Comparison of ENCODE assay signal across 10 mouse cellular contexts in the genomic region with DNA sequence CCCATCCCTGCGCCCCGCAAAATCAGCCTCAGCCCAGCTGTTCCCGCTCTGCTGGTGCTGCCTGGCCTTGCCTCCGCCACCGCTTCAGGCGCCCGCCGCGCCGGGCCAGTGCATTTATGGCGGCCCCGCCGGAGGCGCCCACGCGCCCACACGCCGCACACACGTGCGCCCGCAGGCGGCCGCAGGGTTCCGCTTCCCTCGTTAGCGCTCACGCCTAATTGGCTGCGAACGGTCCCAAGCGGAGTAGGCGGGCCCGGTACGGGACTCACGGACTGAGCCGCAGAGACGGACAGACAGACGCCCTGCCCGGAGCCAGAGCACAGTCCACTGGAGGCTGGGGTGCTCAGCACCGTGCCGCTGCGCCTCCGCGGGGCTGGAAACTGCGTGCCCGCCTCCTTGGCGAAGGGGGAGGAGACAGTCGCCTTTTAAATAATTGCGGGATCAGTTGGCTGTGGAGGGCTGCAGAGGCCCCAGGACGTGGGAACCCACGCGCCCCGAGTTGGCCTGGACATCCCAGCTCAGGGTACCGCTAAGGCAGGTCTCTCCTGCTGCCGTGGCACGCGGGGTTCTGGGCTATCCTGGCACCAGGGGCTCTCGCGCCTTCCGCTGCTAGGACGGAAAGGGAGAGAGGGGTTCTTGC. TPM values are rescaled to one million over a fixed set of nuclear protein-coding genes. Genes with fewer than 3 reads are reported as not detected.
DNase-seq lines count a peak whose midpoint lies in the region; ATAC-seq and TF ChIP-seq lines count a peak whose summit lies in the region.
"Had no signal": no experiment of that assay in that cellular context is flagged by ENCODE, and none has a peak within 500 bp of the region (broad histone marks: within the 10 kb centered on the region; RNA-seq: fewer than 3 reads in every experiment).

No protein-coding gene starts in this region.

- no peak overlapping the region for H3K9ac ChIP-seq in heart, embryonic 14.5 days (ENCODE audit: low read length)
- H3K9ac ChIP-seq in hindbrain, embryonic 13.5 days = peak overlapping the region; percentile 61
- H3K9ac ChIP-seq in midbrain, embryonic 16.5 days (ENCODE audit: low read depth, low read length) = no peak overlapping the region

- H3K9me3 ChIP-seq in heart, embryonic 14.5 days (ENCODE audit: control insufficient read depth, low read length) = no peaks in the 10 kb centered on the region
- no peaks in the 10 kb centered on the region for H3K9me3 ChIP-seq in hindbrain, embryonic 13.5 days
- H3K9me3 ChIP-seq in midbrain, embryonic 16.5 days (replicated peaks; ENCODE audit: control insufficient read depth, low read length, poor library complexity, severe bottlenecking) = no peaks in the 10 kb centered on the region

- peaks cover 11 to 39% of the 10 kb centered on the region in 2 experiments for H3K4me1 ChIP-seq in heart, embryonic 14.5 days (ENCODE audit: control insufficient read depth in 2 of 2, insufficient read depth in 2 of 2, low read length in 2 of 2)
- H3K4me1 ChIP-seq in brown adipose tissue, adult 24 weeks (ENCODE audit: control insufficient read depth, insufficient read depth, insufficient read length, low read length) = peaks cover 4% of the 10 kb centered on the region; the same call in 1 of the 2 replicates
- peaks cover 47% of the 10 kb centered on the region for H3K4me1 ChIP-seq in hindbrain, embryonic 13.5 days (replicated peaks)
- peaks cover 19% of the 10 kb centered on the region for H3K4me1 ChIP-seq in midbrain, embryonic 16.5 days (ENCODE audit: control insufficient read depth, insufficient read depth, low read length)

- under 1% methylated on average over 57 of the region's 60 CpGs for WGBS in heart, embryonic 14.5 days
- WGBS in hindbrain, embryonic 13.5 days = under 1% methylated on average over 59 of the region's 60 CpGs
- under 1% methylated on average over 47 of the region's 60 CpGs for WGBS in midbrain, embryonic 16.5 days

- peak overlapping the region in 1 of 2 experiments; percentile 30; a peak in 2 of 4 replicates for H3K4me3 ChIP-seq in heart, embryonic 14.5 days (ENCODE audit: control insufficient read depth in 1 of 2, insufficient read depth in 1 of 2, low read depth in 1 of 2, low read length in 2 of 2)
- peak overlapping the region; percentile 26 for H3K4me3 ChIP-seq in brown adipose tissue, adult 24 weeks (ENCODE audit: insufficient read depth, low read depth, low read length)
- peak overlapping the region; percentile 34 for H3K4me3 ChIP-seq in hindbrain, embryonic 13.5 days
- H3K4me3 ChIP-seq in midbrain, embryonic 16.5 days (ENCODE audit: low read depth, low read length) = peak overlapping the region; percentile 31
- H3K4me3 ChIP-seq in layer of hippocampus, adult 2 months = no peak overlapping the region

- TF ChIP-seq CTCF in layer of hippocampus, adult 2 months (conservative IDR thresholded peaks at IDR 0.05) = no peak

- peaks cover 95% of the 10 kb centered on the region for H3K27me3 ChIP-seq in heart, embryonic 14.5 days (ENCODE audit: control insufficient read depth, insufficient read depth, low read length)
- H3K27me3 ChIP-seq in hindbrain, embryonic 13.5 days = peaks cover 100% of the 10 kb centered on the region
- H3K27me3 ChIP-seq in midbrain, embryonic 16.5 days (ENCODE audit: control insufficient read depth, insufficient read depth, low read depth, low read length) = peaks cover 66% of the 10 kb centered on the region

- DNase-seq in heart, adult 18-20 months = no peak
- no peak for DNase-seq in layer of hippocampus, adult 2 months (ENCODE audit: low spot score in 2 of 2)
- no peak for DNase-seq in urinary bladder, postnatal 25 days (ENCODE audit: low spot score)
- DNase-seq in adipocyte (ENCODE audit: low spot score) = no peak
- DNase-seq: lung, postnatal 36 days had no signal

- peak overlapping the region; percentile 53 for H3K4me2 ChIP-seq in heart, embryonic 14.5 days (ENCODE audit: low read length)
- H3K4me2 ChIP-seq in hindbrain, embryonic 13.5 days = peak overlapping the region; percentile 45
- peak overlapping the region; percentile 54 for H3K4me2 ChIP-seq in midbrain, embryonic 16.5 days (ENCODE audit: low read length)

- ATAC-seq in heart, embryonic 14.5 days (ENCODE audit: insufficient number of reproducible peaks, insufficient read depth, low FRiP score, low read depth) = peak; percentile 31; the same call in 1 of the 2 replicates
- peak; percentile 9; the same call in 1 of the 2 replicates for ATAC-seq in hindbrain, embryonic 13.5 days (ENCODE audit: low FRiP score)
- ATAC-seq in midbrain, embryonic 16.5 days = no peak

- H3K27ac ChIP-seq in heart, embryonic 14.5 days (replicated peaks in 1 of 2; ENCODE audit: control insufficient read depth in 1 of 2, insufficient read depth in 1 of 2, low read depth in 2 of 2, low read length in 2 of 2) = no peak overlapping the region
- no peak overlapping the region for H3K27ac ChIP-seq in brown adipose tissue, adult 24 weeks (replicated peaks; ENCODE audit: low read depth, low read length)
- peak overlapping the region; percentile 52 for H3K27ac ChIP-seq in hindbrain, embryonic 13.5 days
- H3K27ac ChIP-seq in midbrain, embryonic 16.5 days (ENCODE audit: low read length) = no peak overlapping the region
- no peak overlapping the region for H3K27ac ChIP-seq in layer of hippocampus, adult 2 months

- no peaks in the 10 kb centered on the region for H3K36me3 ChIP-seq in heart, embryonic 14.5 days (ENCODE audit: control insufficient read depth, insufficient read depth, low read length)
- H3K36me3 ChIP-seq in hindbrain, embryonic 13.5 days = no peaks in the 10 kb centered on the region
- H3K36me3 ChIP-seq in midbrain, embryonic 16.5 days (ENCODE audit: control insufficient read depth, insufficient read depth, low read length) = no peaks in the 10 kb centered on the region

RNA-seq across cellular contexts. Expression of gene Nkx1-1, which starts 0.5 kb away (rescaled TPM):
- not detected in 2 replicates for polyA plus RNA-seq in heart, embryonic 14.5 days (2014; fragmentation: Nextera tagmentation; extraction: Ambion mirVana)
- not detected for total RNA-seq in heart, adult 18-20 months (2021)
- not detected in 2 replicates for polyA plus RNA-seq in brown adipose tissue, adult 24 weeks (2012; ENCODE audit: insufficient read depth, insufficient read length, missing spikeins)
- polyA plus RNA-seq in hindbrain, embryonic 13.5 days (2015; fragmentation: Nextera tagmentation; extraction: Ambion mirVana) = 0.38 and 0.45 TPM in 2 replicates
- polyA plus RNA-seq in midbrain, embryonic 16.5 days (2015; fragmentation: Nextera tagmentation; extraction: Ambion mirVana) = not detected in 2 replicates
- not detected for total RNA-seq in layer of hippocampus, adult 2 months (2021)
- total RNA-seq: MEL had no signal

RNA-seq across cellular contexts. Expression of gene Uvssa, which starts 55.9 kb away (rescaled TPM):
- polyA plus RNA-seq in heart, embryonic 14.5 days (2014; fragmentation: Nextera tagmentation; extraction: Ambion mirVana) = 4.5 and 4.9 TPM in 2 replicates
- 1 to 10 TPM; 2.8 to 3.6 TPM for total RNA-seq in heart, adult 18-20 months (2021)
- 3.6 and 3.9 TPM in 2 replicates for polyA plus RNA-seq in brown adipose tissue, adult 24 weeks (2012; ENCODE audit: insufficient read depth, insufficient read length, missing spikeins)
- 8.7 and 9.0 TPM in 2 replicates for polyA plus RNA-seq in hindbrain, embryonic 13.5 days (2015; fragmentation: Nextera tagmentation; extraction: Ambion mirVana)
- 8.1 TPM in 2 replicates for polyA plus RNA-seq in midbrain, embryonic 16.5 days (2015; fragmentation: Nextera tagmentation; extraction: Ambion mirVana)
- 1 to 10 TPM; 5.9 to 7.0 TPM for total RNA-seq in layer of hippocampus, adult 2 months (2021)
